Mouse (Mus musculus): ENCODE data around the gene Iqcf1.
A peak's percentile ranks its signal among the peaks of the same experiment; 100 is the strongest.

The Iqcf1 gene

GRCm38 (mm10) chr9:106499667-106500066 is at the start of gene Iqcf1:
TSS of gene Iqcf1 (plus strand) at chr9:106499967.
- DNase-seq: no peak

- DNase-seq: no peak
Measured at GRCm38 (mm10) chr9:106450661-106451060, 49.1 kb upstream of the Iqcf1 start.

- no peak for DNase-seq
Measured at GRCm38 (mm10) chr9:106451298-106451697, 48.5 kb upstream of the Iqcf1 start.

GRCm38 (mm10) chr9:106451899-106452298 is 47.9 kb upstream of the Iqcf1 start:
- no peak for DNase-seq

GRCm38 (mm10) chr9:106452351-106452750 is 47.4 kb upstream of the Iqcf1 start:
- DNase-seq: no peak

- DNase-seq: no peak
Measured at GRCm38 (mm10) chr9:106452821-106453220, 46.9 kb upstream of the Iqcf1 start.

GRCm38 (mm10) chr9:106453271-106454070 is 46.3 kb upstream of the Iqcf1 start, which contains the start of gene Pcbp4:
TSS of gene Pcbp4 (plus strand) at chr9:106453291.
- peak; percentile 60 for DNase-seq

- no peak for DNase-seq
Measured at GRCm38 (mm10) chr9:106454071-106454761, 45.6 kb upstream of the Iqcf1 start.

GRCm38 (mm10) chr9:106454888-106455681 is 44.7 kb upstream of the Iqcf1 start:
- DNase-seq: peak; percentile 62

GRCm38 (mm10) chr9:106456325-106457162 is 43.2 kb upstream of the Iqcf1 start:
- no peak for DNase-seq

- no peak for DNase-seq
Measured at GRCm38 (mm10) chr9:106457163-106457559, 42.6 kb upstream of the Iqcf1 start.

- no peak for DNase-seq
Measured at GRCm38 (mm10) chr9:106457920-106458319, 41.8 kb upstream of the Iqcf1 start.

GRCm38 (mm10) chr9:106459946-106460345 is 39.8 kb upstream of the Iqcf1 start:
- DNase-seq: no peak

- DNase-seq: no peak
Measured at GRCm38 (mm10) chr9:106460401-106461025, 39.3 kb upstream of the Iqcf1 start.

- no peak for DNase-seq
Measured at GRCm38 (mm10) chr9:106461026-106461415, 38.7 kb upstream of the Iqcf1 start.

- DNase-seq: no peak
Measured at GRCm38 (mm10) chr9:106461641-106462429, 37.9 kb upstream of the Iqcf1 start.

GRCm38 (mm10) chr9:106462430-106462800 is 37.4 kb upstream of the Iqcf1 start:
- no peak for DNase-seq

- DNase-seq: no peak
Measured at GRCm38 (mm10) chr9:106463122-106464063, 36.4 kb upstream of the Iqcf1 start.

GRCm38 (mm10) chr9:106464751-106465541 is 34.8 kb upstream of the Iqcf1 start:
- DNase-seq: peak; percentile 86
